Mouse (Mus musculus): ENCODE results near the gene AC161166.1.

- TF ChIP-seq CTCF (IDR thresholded peaks at IDR 0.05; ENCODE audit: low read depth, low read length) (no peak), GATA1 (IDR thresholded peaks at IDR 0.05; ENCODE audit: borderline replicate concordance, low read length) (no peak), GATA2 (IDR thresholded peaks at IDR 0.05; ENCODE audit: borderline replicate concordance, low read depth, low read length) (no peak), TAL1 (conservative IDR thresholded peaks at IDR 0.05; ENCODE audit: low read depth, low read length) (no peak), POLR2AphosphoS5 (IDR thresholded peaks at IDR 0.05; ENCODE audit: insufficient replicate concordance, low read depth, low read length) (no peak)
Measured at GRCm38 (mm10) chr7:24517654-24518053, 5.4 kb upstream of the AC161166.1 start.

All from G1E (cell line).